Mouse (Mus musculus) retina, embryonic 14.5 days (tissue): ENCODE data around the gene Ucma.
"Not testable (repeated sequence)": the region's sequence is repeated elsewhere in the genome, so short reads cannot be mapped to it uniquely, and the experiment has no call there.

Experiments used
- DNase-seq: peaks from one replicate; pipeline ENCODE4 v3.0.0-alpha.2; 2015; ENCODE audit warnings: low spot score

Gene Ucma

GRCm38 (mm10) chr2:4975807-4976206 is at the start of gene Ucma:
TSS of gene Ucma (plus strand) at chr2:4976122.
- DNase-seq, result no peak

- no peak for DNase-seq
Observed at GRCm38 (mm10) chr2:4927391-4927790, 48.5 kb upstream of the Ucma start.

DNA sequence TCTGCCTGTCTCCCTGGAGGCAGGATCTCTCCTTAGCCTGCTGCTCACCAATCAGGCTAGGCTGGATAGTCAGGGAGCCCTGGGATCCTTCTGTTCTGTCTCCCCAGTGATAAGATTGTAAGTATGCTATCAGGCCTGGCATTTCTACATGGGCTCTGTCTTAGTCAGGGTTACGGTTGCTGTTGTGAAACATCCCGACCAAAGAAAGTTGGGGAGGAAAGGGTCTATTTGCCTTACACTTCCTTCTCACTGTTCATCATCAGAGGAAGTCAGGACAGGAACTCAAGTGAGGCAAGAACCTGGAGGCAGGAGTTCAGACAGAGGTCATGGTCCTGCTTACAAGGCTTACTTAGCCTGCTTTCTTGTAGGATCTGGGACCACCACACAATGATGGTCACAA is 46.7 kb upstream of the Ucma start:
- no peak for DNase-seq

GRCm38 (mm10) chr2:4934516-4934915 is 41.4 kb upstream of the Ucma start:
- no peak for DNase-seq

- DNase-seq, result no peak
Observed at GRCm38 (mm10) chr2:4937931-4938330, 38.0 kb upstream of the Ucma start.

DNA sequence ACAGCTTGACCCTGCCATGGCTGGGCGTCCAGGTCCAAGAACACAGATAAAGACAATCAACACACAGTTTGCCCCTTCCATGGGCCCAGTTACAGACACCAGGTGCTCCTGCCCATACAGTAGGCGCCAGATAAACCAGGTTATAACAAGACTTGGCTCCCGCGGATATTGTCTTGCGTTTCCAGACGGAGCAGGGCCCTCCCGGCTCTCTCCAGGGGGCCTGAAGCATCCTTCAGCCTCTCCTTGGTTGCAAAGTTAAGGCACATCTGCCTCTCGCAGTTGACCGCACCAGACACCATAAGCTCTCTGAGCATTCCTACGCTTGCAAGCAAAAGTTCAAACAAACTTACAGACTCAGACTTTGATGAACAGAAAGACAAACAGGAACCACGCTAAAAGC is 35.1 kb upstream of the Ucma start:
- no peak for DNase-seq

DNA sequence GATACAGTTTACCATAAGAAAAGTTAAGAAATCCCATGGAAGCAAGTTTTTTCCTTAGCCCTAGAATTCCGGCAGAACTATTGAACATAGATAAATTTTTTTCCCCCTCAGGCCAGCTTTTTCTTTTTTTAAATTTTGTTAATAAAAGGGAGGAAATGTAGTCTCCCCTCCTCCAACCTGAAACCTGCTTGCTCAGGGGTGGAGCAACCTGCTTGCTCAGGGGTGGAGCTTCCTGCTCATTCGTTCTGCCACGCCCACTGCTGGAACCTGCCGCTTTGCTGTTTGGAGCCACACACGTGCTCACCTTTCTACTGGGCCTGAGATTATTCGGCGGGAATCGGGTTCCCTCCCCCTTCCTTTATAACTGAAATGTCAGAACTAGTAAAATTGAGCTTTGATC is 26.2 kb upstream of the Ucma start:
- DNase-seq, result not testable (repeated sequence)

GRCm38 (mm10) chr2:4950986-4951385 is 24.9 kb upstream of the Ucma start:
- no peak for DNase-seq

DNA sequence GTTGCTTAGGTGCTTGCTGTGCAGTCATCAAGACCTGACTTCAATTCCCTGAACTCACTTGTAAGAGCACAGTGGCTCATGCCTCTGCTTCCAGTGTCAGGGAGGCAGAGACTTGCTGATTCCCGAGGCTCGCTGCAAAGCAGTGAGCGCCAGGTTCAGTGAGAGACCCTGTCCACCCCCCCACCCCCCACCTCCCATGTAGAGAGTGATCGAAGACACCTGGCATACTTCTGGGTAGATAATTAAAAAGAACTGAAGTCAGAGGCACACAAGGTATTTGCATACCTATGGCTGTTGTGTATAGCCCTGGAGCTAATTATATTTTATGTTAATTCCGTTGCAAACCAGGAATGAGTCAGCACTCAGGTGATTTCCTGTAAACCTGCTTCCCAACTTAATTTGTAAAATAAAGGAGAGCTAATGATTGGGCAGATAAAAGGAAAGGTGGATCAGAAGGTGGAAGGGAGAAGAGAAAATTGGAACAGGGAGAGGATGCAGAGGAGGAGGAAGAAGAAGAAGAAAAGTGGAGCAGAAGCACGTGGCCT is 21.6 kb upstream of the Ucma start:
- no peak for DNase-seq

GRCm38 (mm10) chr2:4958039-4958438 is 17.9 kb upstream of the Ucma start:
- DNase-seq, result no peak

GRCm38 (mm10) chr2:4967806-4968205 is 8.1 kb upstream of the Ucma start:
- no peak for DNase-seq

DNA sequence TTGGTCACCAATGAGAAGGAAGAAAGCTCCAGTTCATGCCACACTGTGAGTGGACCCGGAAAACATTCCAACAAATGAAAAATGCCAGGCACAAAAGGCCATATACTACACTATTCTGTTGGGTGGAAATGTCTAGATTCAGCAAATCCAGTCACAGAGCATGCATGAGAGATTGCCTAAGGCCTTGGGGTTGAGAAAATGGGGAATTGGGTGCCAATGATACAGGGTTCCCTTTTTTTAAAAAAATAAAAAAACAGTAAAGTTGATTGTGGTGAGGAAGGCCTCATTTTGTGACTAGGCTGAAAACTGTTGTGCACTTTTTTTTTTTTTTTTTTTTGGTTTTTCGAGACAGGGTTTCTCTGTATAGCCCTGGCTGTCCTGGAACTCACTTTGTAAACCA is 6.8 kb upstream of the Ucma start:
- no peak for DNase-seq

DNA sequence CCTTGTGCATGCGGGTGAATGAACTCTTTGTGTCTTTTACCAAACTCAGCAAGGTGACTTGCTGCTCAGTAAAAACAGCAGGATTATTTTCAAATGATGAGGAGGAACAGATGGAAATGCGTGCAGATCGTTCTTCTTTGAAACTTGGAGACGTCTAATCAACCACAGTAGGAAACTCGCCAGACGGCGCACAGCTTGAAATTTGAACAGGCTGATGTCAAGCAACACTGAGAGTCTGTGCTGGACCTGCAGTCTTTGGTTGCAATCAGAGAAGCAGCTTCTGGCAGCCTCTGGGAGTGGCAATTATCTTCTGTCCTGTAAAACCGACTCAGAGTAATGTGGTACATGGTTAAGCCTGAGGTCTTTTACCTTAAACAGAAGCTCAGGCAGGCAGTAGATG is 2.2 kb downstream of the Ucma start:
- peak; percentile 13 for DNase-seq

DNA sequence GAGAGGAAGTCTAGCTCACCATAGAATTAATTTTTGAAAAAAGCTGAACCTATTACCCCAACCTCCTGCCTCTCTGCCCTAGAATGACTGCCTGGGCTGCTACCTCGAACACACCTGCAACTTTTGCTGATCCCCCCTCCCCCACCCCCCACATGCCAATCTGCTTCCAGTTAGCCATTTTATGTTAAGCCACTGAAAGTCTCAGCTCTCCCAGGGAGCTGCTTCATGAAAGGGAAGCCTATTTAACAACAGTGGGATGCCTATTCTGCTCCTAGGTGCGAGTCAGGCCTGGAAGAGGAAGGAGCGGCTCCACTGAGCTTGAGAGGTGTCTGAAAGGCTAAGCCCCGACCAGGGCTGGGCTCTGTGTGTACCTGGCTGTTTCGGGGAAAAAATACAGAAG is 8.1 kb downstream of the Ucma start:
- DNase-seq, result no peak

DNA sequence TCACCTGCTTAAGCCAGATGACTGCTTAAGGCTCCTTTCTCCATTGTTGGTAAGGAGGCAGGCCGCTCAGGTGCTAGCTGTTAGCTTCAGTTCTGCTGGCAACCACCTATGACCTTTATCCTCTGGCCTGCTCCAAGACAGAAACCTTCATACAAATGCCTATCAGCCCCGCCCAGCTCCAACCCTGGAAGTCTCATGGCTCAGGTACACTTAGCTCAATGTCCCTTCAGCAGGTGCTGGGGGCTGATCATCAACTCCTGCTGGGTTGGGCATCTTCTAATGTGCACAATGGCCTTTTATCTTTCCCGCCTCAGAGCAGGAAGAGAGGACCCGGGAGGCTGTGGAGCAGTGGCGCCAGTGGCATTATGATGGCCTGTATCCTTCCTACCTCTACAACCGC is 9.1 kb downstream of the Ucma start:
- DNase-seq, result no peak

DNA sequence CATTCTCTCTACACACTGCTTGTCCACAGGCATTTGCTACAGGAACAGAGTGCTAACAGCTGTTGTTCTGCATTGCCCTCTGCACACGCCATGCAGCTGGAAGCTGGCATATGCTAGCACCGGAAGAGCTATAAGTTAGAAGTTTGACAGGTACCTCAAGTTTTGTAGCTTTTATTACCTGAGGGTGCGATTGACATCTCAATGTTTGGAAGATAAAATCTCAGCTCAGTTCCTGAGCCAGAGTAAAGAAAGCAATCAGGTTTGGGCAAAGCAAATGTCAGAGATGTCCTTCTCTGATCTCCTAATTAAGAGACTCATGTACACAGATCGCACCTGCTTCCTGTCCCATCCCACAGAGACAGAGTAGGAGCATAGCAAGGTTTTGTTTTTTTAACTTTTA is 10.9 kb downstream of the Ucma start:
- no peak for DNase-seq

DNA sequence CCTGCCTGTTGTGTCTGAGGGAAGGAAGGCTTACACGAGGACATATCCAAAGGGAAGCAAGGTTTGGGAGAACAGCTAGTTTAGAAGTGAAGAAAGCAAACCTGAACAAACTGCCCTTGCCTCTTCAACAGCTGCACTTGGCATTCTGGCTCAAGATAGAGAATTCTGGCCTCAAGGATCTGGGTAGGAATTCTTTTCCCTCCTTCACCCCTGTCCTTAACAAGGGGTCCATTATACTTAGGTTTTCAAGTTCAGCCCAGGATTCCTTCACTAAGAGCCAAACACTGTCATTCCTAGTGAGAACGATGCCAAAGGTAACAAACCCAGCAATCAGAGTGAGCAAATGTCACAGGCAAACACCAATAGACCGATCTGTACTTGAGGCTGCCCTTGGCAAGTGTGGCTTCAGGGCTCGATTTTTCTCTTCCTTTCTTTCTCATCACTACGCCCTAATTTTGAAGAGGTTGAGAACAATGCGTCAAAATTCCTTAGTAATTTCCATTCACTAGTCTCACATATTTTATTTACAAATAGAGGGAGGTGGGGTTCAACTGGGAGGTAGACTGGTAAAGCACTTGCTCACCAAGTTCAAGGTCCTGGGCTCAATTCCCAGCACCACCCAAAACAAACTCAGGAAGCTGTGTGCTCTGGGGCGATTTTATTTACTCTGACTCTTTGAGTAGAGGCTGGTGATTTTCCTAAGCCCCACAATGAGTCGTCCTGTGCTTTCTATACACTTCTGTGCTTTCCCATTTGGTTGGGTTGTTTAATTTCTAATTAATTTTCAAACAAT is 11.7 kb downstream of the Ucma start:
- DNase-seq, result no peak

DNA sequence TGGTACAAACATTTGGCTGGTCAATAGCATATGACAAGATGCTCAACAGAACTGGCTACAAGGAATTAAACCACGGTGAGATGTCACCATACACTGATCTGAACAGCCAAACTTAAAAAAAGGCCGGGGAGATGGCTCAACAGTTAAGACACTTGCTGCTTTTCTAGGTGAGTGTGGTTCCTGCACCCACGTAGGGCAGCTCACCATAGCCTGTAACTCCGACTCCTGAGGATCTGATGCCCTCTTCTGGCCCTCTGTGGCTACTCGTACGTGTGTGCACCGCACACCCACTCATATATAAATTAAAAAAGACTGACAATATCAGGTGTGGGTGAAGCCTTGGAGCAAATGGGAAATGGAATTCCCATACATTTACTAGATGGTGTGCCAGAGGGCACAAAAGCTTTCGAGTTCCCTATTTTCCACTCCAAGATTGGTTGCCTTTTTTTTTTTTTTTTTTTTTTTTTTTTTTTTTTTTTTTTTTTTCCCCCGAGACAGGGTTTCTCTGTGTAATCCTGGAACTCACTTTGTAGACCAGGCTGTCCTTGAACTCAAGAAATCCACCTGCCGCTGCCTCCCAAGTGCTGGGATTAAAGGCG is 13.0 kb downstream of the Ucma start:
- DNase-seq, result no peak

DNA sequence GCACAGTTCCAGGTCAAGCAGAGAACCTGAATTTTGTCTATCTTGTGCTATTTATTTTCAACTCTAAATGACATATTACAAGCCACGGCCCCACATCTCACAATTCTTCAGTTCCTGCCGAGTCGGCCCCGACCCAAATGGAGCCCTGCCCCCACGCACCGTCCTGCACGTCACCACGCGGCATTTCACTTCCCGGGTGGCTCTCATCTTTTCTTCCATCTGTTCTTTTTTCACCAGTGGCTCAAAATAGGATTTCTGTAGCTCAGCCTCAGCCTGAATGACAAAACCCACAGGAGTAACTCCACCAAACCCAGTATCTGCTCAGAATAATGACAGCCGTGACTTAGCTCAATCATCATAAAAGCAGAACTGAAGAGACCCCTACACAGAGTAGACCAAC is 17.7 kb downstream of the Ucma start:
- DNase-seq, result no peak

- no peak for DNase-seq
Observed at GRCm38 (mm10) chr2:4994436-4994835, 18.5 kb downstream of the Ucma start.

GRCm38 (mm10) chr2:4995646-4996045 is 19.7 kb downstream of the Ucma start:
- no peak for DNase-seq

- no peak for DNase-seq
Observed at GRCm38 (mm10) chr2:4996421-4996824, 20.5 kb downstream of the Ucma start.

- no peak for DNase-seq
Observed at GRCm38 (mm10) chr2:4998905-4999304, 23.0 kb downstream of the Ucma start.

GRCm38 (mm10) chr2:5001266-5001665 is 25.3 kb downstream of the Ucma start:
- DNase-seq, result no peak
